Mouse (Mus musculus): ENCODE measurements at regions not wholly inside any gene's neighbourhood (a gene's known extent, or its start where the extent isn't known, plus 50 kb on each side); places are given as distances from the start of the nearest gene placed in this dataset.

GRCm38 (mm10) chr6:91573487-91573886, 57.8 kb downstream of the Lsm3 start:
- no peak for DNase-seq

GRCm38 (mm10) chr6:91574414-91574813, 58.7 kb downstream of the Lsm3 start:
- DNase-seq = no peak

- DNase-seq = peak; percentile 73
These were observed 60.1 kb downstream of the Lsm3 start for GRCm38 (mm10) chr6:91575662-91576364.

- no peak for DNase-seq
These were observed 61.2 kb downstream of the Lsm3 start for GRCm38 (mm10) chr6:91576906-91577305.

- DNase-seq = no peak
These were observed 63.9 kb downstream of the Lsm3 start for GRCm38 (mm10) chr6:91579666-91580065.

DNA sequence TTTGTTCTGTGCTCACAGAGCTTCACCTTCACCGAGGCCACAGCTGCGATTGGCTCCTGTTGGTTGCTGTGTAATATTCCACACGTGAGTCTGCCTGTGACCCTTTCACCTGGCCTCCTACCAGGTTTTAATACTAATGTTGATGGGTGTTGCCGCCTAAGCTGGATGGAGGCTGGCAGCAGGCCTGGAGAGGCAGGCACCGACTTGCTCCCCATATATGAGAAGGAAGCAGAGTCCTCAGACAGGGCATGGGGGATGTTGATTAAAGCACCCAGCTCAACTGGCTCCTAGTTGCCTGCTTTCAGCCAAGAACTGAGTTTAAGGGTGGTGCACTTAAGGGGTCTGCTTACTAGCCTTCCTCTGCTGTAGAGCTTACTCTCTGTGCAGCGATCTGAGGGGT, 64.9 kb downstream of the Lsm3 start:
- DNase-seq = no peak

GRCm38 (mm10) chr6:91582338-91582737, 66.6 kb downstream of the Lsm3 start:
- DNase-seq = no peak

- no peak for DNase-seq
These were observed 67.6 kb downstream of the Lsm3 start for GRCm38 (mm10) chr6:91583346-91583745.

GRCm38 (mm10) chr6:91585543-91585942, 69.8 kb downstream of the Lsm3 start:
- DNase-seq = peak; percentile 23

GRCm38 (mm10) chr6:91589181-91589580, 73.5 kb downstream of the Lsm3 start:
- DNase-seq = no peak

- no peak for DNase-seq
These were observed 74.7 kb downstream of the Lsm3 start for GRCm38 (mm10) chr6:91590395-91590794.

GRCm38 (mm10) chr6:91590806-91591571, 75.3 kb downstream of the Lsm3 start:
- no peak for DNase-seq

- no peak for DNase-seq
These were observed 76.9 kb downstream of the Lsm3 start for GRCm38 (mm10) chr6:91592651-91593050.

- no peak for DNase-seq
These were observed 83.2 kb downstream of the Lsm3 start for GRCm38 (mm10) chr6:91598942-91599341.

DNA sequence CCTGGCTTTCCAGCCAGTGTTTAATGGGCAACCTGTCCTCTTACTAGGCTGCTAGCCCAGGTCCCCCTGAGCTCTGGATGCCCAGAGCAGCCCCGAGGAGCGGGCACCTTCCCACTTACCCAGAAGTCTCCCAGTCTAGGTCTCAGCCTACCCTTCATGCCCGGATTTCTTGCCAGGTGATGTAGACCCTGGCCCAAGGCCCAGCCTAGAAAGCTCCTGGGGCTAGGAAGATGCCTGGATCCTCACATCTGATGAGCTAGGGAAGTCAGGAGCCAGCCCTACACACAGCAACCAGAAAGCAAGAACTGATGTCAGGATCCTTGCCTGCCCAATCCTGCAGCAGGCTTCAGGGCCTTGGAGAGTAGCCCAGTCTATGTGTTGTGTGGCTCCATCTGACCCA, 83.7 kb upstream of the Slc6a6 start:
- no peak for DNase-seq

- DNase-seq = no peak
These were observed 77.1 kb upstream of the Slc6a6 start for GRCm38 (mm10) chr6:91606634-91607215.

- no peak for DNase-seq
These were observed 76.1 kb upstream of the Slc6a6 start for GRCm38 (mm10) chr6:91607613-91608272.

- no peak for DNase-seq
These were observed 74.2 kb upstream of the Slc6a6 start for GRCm38 (mm10) chr6:91609671-91610070.

DNA sequence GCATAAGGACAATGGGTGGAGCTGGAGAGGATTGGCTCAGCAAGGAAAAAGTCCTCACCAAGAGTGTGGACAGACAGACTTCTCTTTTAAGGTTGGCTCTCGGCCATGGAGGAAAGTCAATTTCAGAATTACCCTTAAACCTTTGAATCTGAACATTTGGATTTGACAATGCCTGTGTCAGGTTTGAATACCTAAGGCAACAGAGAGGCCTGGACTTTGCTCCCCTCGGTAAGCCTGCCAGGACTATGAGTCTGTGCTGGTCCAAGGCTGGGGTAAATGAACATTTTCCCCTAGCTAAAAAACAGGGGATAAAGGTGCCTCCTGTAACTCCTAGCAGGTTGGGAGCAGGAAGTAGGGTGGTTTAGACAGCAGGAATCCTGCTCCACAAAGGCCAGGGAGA, 68.8 kb upstream of the Slc6a6 start:
- DNase-seq = no peak

DNA sequence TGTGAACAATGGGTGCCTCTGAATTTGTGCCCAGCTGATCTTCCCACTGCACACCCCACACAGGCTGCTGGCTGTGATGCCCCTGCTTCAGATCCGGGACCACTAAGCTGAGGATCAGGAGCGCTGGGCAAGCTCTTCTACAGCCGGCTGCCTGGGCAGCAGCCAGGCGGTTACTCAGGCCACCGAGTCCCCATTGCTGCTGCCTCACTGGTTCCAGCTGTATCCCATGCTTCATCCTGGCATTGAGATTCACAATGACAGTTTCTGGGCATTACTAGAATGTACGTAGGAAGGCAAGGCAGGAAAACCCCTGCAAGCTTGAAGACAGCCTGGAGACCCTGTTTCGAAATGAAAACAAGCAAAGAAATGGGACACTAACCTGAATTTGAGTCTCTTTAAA, 67.3 kb upstream of the Slc6a6 start:
- DNase-seq = peak; percentile 13

DNA sequence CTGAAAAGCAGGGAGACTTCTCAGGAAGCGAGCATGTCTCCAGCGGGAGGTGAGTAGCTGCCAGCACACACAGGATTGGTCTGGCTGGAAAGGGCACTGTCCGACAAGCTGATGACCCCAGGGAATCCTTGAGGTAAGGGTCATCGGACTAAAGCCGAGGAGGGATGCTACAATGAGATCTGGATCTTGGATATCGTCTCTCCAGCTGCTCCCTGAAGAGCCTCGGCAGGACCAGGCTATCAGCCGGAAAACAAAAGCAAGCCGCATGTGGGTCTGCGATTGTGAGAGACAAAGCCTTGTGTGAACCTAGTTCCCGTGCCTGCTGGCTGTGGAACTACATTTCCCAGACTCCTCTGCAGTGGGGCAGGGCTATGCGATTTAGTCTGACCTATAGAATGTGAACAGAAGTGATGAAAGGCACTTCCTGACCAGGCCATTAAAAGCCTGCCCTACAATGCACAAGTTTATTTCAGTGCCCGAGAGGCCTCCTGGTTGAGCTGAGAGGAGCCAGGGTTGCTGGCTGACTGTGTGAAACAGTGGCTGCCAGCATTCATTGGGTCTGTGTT, 66.7 kb upstream of the Slc6a6 start:
- DNase-seq = peak; percentile 84

- no peak for DNase-seq
These were observed 66.2 kb upstream of the Slc6a6 start for GRCm38 (mm10) chr6:91617685-91618084.

DNA sequence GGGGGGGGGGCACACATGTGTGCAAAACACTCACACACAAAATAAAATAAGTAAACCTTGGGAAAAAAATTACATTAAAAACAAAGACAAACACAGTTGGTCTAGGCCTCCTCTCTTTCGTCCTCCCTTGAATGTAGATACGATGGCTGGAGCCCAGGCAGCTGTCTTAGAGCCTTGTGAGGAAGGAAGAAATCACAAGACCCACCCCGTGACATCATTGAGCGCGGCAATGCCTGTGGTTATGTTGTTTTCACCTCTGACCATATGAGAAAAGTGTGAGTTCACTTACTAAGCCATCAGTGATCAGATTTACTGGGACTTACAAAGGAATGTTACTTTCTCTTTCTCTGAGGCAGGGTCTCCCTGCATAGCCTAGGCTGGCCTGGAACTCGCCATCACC, 64.8 kb upstream of the Slc6a6 start:
- DNase-seq = no peak
